Mouse (Mus musculus) heart, postnatal 0 days (tissue): ENCODE measurements at regions not wholly inside any gene's neighbourhood (a gene's known extent, or its start where the extent isn't known, plus 50 kb on each side); places are given as distances from the start of the nearest gene placed in this dataset.

ENCODE experiments used
- ATAC-seq: fragments of 200-750 bp; cut with Nextera tagmentation; 2 replicates; pipeline ENCODE4 v1.8.0; 2017; ENCODE audit warnings: low read depth, moderate number of reproducible peaks, moderate library complexity; ENCODE audit not compliant: insufficient read depth
- DNase-seq: peaks from one replicate; pipeline ENCODE4 v3.0.0-alpha.2; 2016; ENCODE audit warnings: low spot score
- H3K27ac ChIP-seq: fragments of 300-500 bp; sonication (generic); 2 replicates; pipeline ENCODE4 v1.5.1; 2014; ENCODE audit warnings: low read depth, mild to moderate bottlenecking
- H3K27me3 ChIP-seq: fragments of 300-500 bp; sonication (generic); 2 replicates; pipeline ENCODE4 v1.6.1; 2014; ENCODE audit warnings: low read length, mixed read lengths; ENCODE audit not compliant: control insufficient read depth, insufficient read depth
- H3K36me3 ChIP-seq: fragments of 300-500 bp; sonication (generic); replicated peaks from 2 replicates; pipeline ENCODE4 v1.6.1; 2014; ENCODE audit warnings: low read length, mixed read lengths; ENCODE audit not compliant: control insufficient read depth, insufficient read depth
- H3K4me1 ChIP-seq: fragments of 300-500 bp; sonication (generic); 2 replicates; pipeline ENCODE4 v1.6.1; 2014; ENCODE audit warnings: antibody characterized with exemption; ENCODE audit not compliant: control insufficient read depth, insufficient read depth
- H3K4me2 ChIP-seq: fragments of 300-500 bp; sonication (generic); 2 replicates; pipeline ENCODE4 v1.6.1; 2014; ENCODE audit warnings: low read depth, mild to moderate bottlenecking, low read length, moderate library complexity
- H3K4me3 ChIP-seq: fragments of 300-500 bp; sonication (generic); 2 replicates; pipeline ENCODE4 v1.5.1; 2014; ENCODE audit warnings: low read depth, low read length
- H3K9ac ChIP-seq: fragments of 300-500 bp; sonication (generic); replicated peaks from 2 replicates; pipeline ENCODE4 v1.6.1; 2014; ENCODE audit warnings: low read depth, low read length, mixed read lengths
- H3K9me3 ChIP-seq: fragments of 300-500 bp; sonication (generic); replicated peaks from 2 replicates; pipeline ENCODE4 v1.6.1; 2016; ENCODE audit warnings: low read length; ENCODE audit not compliant: control insufficient read depth
- CTCF ChIP-seq: IDR thresholded peaks from 2 replicates; pipeline ENCODE4 v1.5.1; 2016; ENCODE audit warnings: antibody characterized with exemption, control low read depth, low read depth
- EP300 ChIP-seq: IDR thresholded peaks from 2 replicates; pipeline ENCODE4 v1.6.1; 2016; ENCODE audit warnings: antibody characterized with exemption, low read depth
- WGBS: fragments of 180-500 bp; shearing (Covaris S2); extraction: QIAGEN DNeasy Blood & Tissue Kit; methylation state at CpG from one replicate; pipeline ENCODE4 v1.1.7; 2014; 5-methylcytosine and 5-hydroxymethylcytosine counted together

DNA sequence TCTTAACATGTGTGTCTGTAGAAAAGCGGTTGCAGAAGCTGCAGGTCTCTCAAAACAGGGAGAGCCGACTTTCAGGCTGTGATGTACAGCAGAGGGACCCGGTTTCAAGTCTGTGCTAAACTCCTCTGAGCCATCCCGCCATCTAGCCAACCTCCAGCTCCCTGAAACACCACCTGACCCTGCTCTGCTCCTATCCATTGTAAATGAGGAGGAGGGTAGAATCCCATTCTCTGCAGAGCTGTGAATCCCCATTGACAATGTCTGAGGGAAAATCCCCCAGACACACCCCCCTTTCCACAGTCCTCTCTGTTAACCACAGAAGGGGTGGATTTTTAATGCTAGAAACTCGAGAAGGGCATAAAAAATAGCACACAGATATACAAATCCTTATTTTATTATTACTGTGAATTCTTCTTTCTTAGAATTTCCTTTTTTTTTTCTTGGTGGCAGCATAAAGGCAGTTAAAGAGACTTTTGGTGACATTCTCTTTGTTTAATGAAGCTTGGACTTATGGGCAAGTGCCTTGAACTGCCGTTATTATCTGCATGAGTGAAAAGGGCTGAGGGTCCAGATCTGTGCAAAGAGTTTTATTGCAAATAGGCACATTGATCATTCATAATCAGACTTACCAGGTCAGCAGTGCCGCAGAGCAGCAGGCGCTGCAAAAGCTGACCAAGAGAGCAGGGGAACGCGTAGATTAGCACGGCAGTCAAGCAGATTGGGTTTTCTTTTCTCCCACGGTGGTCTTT lies 111.3 kb upstream of the Paqr3 start:
- no peaks in the 10 kb centered on the region for H3K4me1 ChIP-seq
- TF ChIP-seq EP300: no peak
- no peak for TF ChIP-seq CTCF
- no peak for ATAC-seq
- no peak for DNase-seq
- no peak overlapping the region for H3K27ac ChIP-seq
- WGBS: 69% methylated on average over 12 of the region's 12 CpGs
- H3K27me3 ChIP-seq: no peaks in the 10 kb centered on the region
- no peak overlapping the region for H3K4me2 ChIP-seq
- H3K36me3 ChIP-seq: no peaks in the 10 kb centered on the region
- H3K9ac ChIP-seq: no peak overlapping the region
- no peaks in the 10 kb centered on the region for H3K9me3 ChIP-seq
- no peak overlapping the region for H3K4me3 ChIP-seq

DNA sequence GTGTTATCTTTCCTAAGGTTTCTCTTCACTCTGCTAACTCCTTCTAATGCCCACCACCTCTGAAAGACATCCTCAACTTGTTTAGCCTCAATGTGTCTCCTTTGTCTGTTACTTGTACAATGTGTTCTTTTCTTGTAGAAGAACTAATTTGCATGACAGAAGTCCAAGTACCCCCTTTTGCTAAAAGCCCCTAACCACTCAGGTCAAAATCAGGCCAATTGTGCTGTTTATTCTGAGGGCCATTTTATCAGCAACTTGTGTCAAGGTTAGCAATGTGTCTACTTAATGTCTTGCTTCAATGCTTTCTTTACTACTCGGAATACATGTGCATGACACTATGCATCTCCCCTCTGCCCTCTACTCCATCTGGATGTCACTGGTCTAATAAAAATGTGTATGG lies 107.3 kb upstream of the Paqr3 start:
- no peaks in the 10 kb centered on the region for H3K27me3 ChIP-seq
- no peak for TF ChIP-seq CTCF
- TF ChIP-seq EP300: no peak
- DNase-seq (no peak), ATAC-seq (no peak)
- 78% methylated on average over 1 of the region's 1 CpGs for WGBS
- no peaks in the 10 kb centered on the region for H3K4me1 ChIP-seq
- H3K4me3 ChIP-seq: no peak overlapping the region
- no peak overlapping the region for H3K4me2 ChIP-seq
- H3K27ac ChIP-seq: no peak overlapping the region
- no peaks in the 10 kb centered on the region for H3K9me3 ChIP-seq
- H3K36me3 ChIP-seq: no peaks in the 10 kb centered on the region
- no peak overlapping the region for H3K9ac ChIP-seq

DNA sequence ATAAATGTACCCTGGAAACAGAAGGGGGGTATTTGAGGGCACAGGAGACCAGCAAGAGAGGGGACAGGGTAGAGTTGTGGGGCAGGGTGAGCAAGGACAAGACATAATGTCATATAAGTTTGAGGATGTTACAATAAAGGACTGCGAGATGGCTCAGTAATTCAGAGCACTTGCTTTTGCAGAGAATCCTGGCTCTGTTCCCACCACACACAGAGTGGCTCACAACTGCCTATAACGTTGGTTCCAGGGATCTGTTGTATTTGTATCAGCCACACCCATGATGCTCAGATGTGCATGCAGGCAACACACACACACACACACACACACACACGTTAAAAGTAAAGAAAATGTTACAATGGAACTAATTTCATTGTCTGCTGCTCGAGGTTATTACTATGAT lies 94.2 kb upstream of the Paqr3 start:
- no peak for TF ChIP-seq EP300
- TF ChIP-seq CTCF: no peak
- H3K27me3 ChIP-seq: no peaks in the 10 kb centered on the region
- ATAC-seq (no peak), DNase-seq (no peak)
- H3K9ac ChIP-seq: no peak overlapping the region
- no peaks in the 10 kb centered on the region for H3K4me1 ChIP-seq
- 58% methylated on average over 4 of the region's 4 CpGs for WGBS
- H3K4me3 ChIP-seq: no peak overlapping the region
- no peaks in the 10 kb centered on the region for H3K9me3 ChIP-seq
- H3K4me2 ChIP-seq: no peak overlapping the region
- no peaks in the 10 kb centered on the region for H3K36me3 ChIP-seq
- no peak overlapping the region for H3K27ac ChIP-seq

DNA sequence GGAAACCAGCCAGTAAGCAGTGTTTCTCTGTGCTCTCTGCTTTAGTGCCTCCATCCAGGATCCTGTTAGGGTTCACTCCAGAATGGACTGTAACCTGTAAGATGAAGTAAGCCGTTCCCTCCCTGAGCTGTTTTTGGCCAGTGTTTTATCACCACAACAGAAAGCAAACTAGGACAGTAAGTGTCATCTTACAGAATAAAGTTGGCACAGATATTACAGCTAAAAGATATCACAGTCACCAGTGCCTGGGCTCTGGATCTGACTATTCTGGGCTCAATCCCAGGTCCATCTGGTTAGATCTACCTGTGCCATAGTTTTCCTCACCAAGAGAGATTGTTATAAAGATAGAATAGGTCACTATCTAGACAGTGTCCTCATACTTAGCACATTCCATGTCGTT lies 92.9 kb upstream of the Paqr3 start:
- TF ChIP-seq CTCF: no peak
- no peak for TF ChIP-seq EP300

DNA sequence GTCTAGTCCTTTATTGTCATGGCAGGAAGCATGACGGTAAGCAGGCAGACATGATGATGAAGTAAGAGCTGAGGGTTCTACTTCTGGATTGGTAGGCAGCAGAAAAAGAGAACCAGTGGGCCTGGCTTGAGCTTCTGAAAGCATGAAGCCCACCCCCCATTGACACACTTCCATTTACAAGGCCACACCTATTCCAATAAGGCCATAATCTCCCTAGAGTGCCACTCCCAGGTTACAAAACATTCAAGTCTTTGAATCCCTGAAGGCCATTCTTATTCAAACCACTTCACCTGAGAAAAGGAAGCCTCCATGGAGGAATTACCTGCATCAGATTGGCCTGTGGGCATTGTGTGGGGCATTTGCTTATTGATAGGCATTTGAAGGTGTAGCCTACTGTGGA lies 92.2 kb upstream of the Paqr3 start:
- Histone ChIP-seq H3K9me3 (no peaks in the 10 kb centered on the region), H3K9ac (no peak overlapping the region), H3K36me3 (no peaks in the 10 kb centered on the region), H3K4me2 (no peak overlapping the region), H3K4me3 (no peak overlapping the region), H3K27ac (no peak overlapping the region), H3K27me3 (no peaks in the 10 kb centered on the region), H3K4me1 (no peaks in the 10 kb centered on the region)
- ATAC-seq (no peak), DNase-seq (no peak)
- TF ChIP-seq CTCF: no peak
- TF ChIP-seq EP300: no peak
- WGBS: 89% methylated on average over 1 of the region's 1 CpGs

More for the DNA sequence above, 92.9 kb upstream of the Paqr3 start:
- no peaks in the 10 kb centered on the region for H3K36me3 ChIP-seq
- WGBS: 65% methylated on average over 2 of the region's 2 CpGs
- H3K27me3 ChIP-seq: no peaks in the 10 kb centered on the region
- H3K27ac ChIP-seq: no peak overlapping the region
- no peak overlapping the region for H3K9ac ChIP-seq
- no peaks in the 10 kb centered on the region for H3K9me3 ChIP-seq
- no peak overlapping the region for H3K4me2 ChIP-seq
- H3K4me3 ChIP-seq: no peak overlapping the region
- ATAC-seq (no peak), DNase-seq (no peak)
- H3K4me1 ChIP-seq: no peaks in the 10 kb centered on the region

DNA sequence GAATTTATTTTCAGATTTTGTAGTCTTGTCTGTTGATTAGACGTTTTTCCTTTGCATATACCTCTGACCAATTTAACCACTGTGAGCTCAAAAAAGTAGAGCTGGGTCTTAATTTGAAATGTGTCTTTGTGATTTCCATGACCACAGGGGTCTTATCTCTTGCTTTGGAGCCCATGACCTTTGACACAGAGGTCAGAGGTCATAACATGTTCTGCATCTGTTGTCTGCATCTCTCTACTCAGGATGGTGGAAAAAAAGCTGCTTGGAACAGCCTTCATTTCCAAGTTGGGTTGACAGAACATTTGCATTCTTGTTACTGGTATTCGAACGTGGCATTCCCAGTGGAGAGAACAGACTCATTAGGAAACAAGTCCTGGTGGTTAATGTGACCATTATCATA lies 91.2 kb upstream of the Paqr3 start:
- Histone ChIP-seq H3K4me1 (no peaks in the 10 kb centered on the region), H3K9ac (no peak overlapping the region), H3K27me3 (no peaks in the 10 kb centered on the region), H3K9me3 (no peaks in the 10 kb centered on the region), H3K27ac (no peak overlapping the region), H3K36me3 (no peaks in the 10 kb centered on the region), H3K4me2 (no peak overlapping the region), H3K4me3 (no peak overlapping the region)
- DNase-seq: no peak
- ATAC-seq: no peak
- WGBS: 66% methylated on average over 3 of the region's 3 CpGs
- TF ChIP-seq EP300: no peak
- TF ChIP-seq CTCF: no peak
